Mouse (Mus musculus) adrenal gland, adult (tissue): ENCODE results near the gene Abr.

Experiments used
- DNase-seq, 2 experiments: peaks; one replicate each; pipeline ENCODE4 v3.0.0; 2022 to 2023; ENCODE audit warnings: low spot score in 1 of 2; ENCODE audit not compliant: inconsistent age in 2 of 2

Abr gene

DNA sequence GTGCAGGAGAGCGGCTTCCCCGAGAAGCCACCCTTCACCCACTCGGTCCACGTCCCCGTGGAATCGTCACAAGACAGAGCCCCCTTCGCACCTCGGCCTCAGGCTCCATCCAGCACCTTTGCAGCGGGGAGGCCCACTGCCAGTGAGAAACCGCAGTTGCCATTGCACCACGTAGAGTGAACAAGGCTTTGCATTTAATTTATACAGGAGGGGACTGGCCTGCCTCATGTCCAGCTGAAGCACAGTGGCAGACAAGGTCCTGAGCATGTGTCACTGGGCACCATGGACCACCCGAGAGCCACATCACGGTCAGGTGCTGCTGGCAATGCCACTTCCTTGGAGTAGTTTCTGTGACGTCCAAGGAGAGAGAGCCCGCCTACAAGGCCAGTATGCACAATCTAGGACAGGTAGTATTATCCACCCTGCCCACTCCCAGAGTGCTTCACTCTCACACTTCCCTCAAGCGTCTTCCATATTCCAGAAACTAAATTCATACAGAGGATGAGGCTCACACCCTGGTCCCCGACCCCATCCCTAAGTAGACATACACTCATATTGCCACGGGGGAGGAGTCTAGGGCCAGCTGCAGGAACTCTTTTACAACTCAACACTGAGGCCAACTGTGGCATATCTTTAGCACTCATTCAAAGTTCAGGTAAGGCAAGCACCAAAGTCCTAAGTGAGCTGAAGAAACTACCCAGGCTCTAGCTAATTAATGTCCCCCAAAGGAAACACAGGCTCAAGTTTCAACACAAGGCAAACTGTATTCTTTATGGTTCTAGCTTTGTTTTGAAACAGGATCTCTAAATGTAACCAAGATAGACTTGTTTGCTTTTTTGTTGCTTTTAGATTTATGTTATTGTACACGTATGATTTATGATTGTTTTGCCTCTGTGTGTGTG is 126.7 kb downstream of the Abr start:
- DNase-seq = peak in 1 of 2 experiments; percentile 34

DNA sequence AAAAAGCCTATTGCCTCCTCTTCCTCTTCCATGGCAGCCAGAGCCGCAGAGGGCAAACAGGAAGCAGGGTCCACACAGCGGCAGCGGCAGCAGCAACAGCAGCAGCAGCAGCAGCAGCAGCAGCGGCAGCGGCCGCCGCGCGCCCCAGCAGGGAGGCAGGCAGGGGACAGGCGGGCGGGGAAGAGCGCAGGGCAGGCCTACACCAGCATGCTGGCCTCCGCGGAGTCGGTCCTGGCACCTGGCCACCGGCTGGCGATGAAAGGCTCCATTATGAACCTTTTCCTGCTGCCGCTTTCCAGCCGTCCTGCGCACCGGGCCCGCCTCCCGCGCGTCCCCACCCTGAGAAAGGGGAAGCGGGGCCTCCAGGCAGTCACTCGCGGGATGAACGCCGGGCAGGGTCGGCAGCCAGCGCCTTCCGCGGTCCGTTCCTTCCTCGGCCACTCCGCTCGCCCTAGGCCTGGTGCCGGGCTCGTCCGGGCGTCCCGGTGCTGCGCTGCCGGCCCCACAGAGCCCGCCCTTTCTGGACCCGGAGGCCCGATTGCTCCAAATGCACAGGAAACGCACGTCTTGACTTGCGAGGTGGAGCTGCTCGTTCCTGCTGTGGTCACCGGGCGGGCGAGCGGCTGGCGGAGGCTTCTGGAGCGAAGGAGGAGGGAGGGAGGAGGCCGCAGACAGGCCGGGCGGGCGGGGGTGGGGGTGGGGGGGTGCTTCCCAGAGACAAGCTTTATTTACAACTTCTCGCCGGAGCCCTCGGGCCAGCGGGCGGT is 127.6 kb downstream of the Abr start:
- DNase-seq = peak; percentile 89 to 95

DNA sequence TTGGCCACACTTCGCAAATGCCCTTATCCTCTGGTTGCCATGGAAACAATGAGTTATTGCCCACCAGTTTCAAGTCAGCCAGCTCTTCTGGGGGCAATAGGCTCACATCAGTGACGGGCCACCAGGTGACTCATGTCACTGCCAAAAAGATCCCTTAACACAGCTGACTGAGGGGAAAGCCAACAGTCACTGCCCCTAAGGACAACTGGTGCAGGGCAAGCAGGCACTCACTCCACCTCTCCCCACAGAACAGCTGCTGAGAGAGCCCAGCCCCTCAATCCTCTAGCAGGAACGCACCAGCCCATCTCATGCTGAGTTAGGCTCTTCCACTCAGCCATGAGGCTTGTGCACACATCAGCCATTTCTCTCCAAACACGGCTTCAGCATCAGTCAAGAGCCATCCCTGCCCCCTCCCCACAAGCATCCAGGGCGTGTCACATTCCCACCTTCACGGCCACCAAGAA is 128.3 kb downstream of the Abr start:
- DNase-seq = peak in 1 of 2 experiments; percentile 40

DNA sequence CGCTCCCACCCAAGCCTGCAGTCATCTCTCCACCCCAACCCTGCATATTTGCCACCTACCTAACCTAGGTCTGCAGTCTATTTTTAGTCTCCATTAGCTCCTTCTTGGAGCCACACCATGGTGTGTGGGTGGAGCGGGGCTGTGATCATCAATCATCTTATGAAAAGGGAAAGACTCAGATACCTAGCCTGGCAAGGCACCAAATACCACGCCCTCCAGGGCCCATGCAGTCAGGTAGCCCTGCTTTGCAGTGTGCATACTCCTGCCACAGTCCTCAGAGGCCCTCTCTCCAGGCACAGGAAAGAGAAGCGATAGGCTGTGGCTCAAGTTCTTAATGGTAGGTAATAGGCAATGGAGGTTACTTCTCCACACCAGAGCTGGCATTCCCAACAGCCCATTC is 128.9 kb downstream of the Abr start:
- DNase-seq = no peak

DNA sequence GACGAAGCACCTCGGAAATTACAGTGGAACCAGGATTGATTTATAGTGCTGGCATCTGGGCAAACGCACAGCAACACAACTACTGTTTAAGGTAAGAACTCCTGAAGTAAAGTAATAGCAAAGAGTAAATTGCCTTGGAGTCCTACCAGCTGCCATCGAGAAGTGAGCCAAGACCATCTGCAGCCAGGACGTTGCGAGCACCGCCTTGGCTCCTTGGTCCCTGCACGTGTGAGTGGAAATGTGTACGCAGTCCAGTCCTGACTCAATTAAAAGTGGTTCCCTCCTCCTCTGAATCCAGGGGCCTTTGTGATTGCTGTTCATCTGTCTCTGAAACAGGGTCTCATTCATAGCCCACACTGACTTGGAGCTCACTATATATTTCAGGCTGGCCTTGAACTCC is 130.3 kb downstream of the Abr start:
- no peak for DNase-seq

DNA sequence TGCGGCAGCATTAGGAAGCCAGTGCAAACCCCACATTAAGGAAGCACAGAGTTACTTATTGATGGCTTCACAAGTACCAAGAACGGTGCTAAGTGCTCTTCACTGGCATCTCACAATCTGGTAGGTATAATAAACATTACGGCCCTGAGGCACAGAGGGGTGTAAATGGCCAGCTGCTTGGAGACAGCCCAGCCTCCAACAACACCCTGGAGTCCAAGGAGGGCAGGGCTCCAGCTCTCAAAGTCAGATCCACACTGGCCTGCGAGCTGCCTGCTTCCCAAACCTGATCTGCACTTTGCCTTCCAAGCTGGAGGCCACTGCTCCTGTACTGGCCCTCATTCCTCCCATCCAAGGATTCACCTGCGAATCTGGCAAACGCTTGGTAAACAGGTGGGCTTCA is 132.7 kb downstream of the Abr start:
- DNase-seq = no peak

DNA sequence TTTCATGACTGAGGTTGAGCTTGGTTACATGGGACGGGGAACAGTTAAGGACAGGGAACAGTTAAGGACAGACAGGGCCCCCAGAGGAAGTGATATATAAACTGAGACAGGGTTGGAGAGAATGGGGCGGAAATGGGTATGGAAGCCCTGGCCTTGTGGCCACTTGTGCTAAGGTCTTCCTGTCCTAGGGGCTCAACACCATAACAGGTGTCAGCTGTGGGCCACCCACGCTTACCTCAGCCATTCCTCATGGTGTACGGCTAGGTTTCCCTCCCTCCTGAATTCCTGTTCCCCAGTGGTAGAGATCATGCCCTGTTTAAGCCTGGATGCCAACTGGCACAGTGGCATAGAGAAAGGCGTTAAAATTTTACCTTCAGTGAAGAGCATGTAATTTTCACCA is 135.1 kb downstream of the Abr start:
- DNase-seq = no peak

DNA sequence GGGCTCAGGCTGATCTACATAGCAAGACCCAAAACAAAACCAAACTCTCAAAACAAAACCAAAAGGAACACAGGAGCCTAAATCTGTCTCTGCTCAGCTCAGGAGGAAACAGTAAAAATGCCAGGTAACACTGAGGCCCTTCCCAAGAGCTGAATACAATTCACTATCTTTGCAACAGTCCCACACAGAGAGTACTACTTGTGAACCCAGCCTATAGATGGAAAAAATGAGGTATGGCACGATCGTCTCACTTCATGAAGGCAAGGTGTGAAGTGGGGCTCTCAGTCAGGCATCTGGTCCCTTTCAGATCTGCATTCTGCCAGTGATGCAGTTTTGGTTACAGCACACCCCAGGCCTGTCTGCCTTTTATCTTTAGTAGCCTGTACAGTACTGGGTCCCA is 138.1 kb downstream of the Abr start:
- DNase-seq = no peak

DNA sequence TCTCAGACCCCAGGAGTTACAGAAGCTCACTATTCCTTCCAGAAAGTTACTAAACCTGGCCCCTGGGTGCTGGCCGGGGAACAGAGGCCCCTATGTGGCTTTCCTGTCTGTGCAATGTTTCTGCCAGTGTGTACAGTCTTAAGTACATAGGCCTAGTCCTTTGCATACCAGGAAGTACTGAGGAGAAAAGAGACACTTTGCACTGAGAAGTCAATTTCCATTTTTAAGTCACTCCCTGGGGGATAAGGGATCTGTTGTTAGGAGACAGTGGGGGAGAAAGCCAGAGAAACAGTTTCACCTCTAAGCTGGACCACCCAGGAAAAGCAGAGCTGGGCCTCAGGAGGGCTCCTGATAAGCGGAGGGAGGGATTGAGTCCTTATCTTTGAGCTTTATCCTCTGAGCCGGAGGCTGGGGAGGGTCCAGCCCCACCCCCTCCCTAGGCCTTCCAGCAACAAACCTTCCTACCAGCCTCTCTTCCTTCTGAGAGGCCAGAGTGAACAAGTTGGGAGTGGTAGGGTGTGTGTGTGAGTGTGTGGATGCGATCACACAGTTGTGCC is 138.9 kb downstream of the Abr start:
- no peak for DNase-seq

DNA sequence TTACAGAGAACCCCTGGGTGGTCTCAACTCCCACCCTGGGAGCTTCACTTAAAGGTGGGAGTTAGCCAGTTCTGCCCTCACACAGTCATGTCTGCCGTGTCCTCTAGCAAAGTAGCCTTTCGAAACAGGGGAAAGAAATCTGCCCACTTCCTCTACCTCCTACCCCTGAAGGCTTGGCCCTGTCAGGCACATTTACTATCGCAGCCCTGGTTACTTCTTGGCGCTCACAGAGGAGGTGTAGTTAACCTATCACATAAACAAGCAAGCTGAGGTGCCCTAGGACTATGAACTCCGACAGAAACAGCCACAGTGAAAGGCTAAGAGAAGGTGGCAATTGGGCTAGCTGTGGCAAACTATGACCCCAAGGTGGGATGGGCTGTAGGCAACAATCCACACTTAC is 139.4 kb downstream of the Abr start:
- DNase-seq = no peak

DNA sequence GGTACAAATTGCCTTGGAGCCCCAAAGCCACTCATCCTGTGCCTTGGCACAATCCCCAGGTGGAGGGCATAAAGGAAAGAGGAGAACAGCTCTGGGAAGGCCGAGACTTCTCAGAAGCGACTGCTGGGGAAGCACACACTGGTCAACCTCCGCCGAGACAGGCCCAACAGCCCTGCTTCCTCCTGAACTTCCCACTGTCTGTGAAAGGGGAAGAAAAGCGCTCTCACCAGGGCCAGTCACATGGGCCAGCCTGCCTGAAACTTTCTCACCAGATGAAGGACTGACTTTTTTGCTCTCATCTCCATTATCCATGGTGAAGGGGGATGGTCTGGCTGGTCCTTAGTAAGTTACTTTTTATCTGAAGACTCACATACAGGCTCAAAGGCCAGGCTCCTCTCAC is 139.9 kb downstream of the Abr start:
- no peak for DNase-seq

DNA sequence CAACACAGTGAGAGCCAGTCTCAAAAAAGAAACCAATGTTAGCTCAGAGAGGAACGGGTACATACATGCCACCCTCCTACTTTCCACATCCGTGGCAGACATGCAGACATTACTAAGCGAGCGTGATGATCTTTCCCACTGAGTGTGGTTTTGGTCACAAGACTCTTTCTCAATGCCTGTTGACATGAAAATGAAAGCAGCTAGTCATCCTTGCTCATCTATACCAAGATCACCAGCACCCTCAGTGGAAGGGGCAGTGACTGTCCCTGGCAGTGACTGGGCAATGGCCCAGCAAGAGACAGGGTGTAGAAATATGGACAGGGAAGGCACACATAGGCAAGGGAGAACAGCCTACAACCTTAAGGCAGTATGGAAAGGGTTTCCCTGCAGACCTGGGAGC is 142.4 kb downstream of the Abr start:
- peak; percentile 40 to 71 for DNase-seq

DNA sequence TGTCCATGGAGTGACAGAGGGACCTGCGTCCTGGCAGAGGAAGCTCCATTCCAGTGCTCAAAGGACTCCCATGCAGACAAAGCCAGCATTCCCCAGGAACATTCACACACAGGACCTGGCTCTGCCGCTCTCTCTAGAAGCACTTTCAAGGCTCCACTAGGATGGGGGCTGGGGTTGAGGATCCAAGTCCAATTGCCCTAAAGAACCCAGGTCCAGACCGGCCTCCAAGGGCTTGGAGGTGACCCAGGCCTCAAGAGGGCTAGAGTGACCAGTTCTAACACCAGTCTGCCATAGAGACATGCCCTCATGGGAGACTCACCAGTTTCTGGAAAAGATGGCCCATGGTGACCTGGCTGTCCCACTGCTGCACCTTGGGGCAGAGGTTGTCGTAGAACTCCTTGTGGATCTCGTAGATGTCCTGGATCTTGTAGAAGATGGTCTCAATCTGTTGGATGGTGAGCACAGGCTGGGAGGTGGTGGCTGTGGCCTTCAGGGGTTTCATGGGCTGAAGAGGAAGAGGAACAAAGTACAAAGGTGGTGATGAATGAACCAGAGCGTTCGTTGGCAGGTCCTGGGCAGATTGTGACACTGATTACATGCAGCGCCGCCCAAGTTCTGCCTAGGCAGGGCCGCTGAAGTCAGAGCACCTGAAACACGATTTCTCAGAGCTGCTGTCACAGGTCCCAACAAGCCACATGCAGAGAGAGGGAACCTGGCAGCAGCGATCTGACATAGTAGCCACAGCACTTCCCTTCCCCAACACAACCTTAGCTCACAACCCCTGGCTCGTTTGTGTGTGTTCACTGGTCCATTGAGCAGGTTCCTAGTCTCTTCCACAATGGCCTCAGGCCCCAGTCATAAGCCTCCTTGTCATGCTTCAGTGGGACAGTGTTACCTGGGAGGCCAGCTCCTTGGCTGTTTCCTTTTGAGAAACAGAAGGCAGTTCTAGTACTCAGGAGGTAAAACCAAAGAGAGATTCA is 143.1 kb downstream of the Abr start:
- no peak for DNase-seq

DNA sequence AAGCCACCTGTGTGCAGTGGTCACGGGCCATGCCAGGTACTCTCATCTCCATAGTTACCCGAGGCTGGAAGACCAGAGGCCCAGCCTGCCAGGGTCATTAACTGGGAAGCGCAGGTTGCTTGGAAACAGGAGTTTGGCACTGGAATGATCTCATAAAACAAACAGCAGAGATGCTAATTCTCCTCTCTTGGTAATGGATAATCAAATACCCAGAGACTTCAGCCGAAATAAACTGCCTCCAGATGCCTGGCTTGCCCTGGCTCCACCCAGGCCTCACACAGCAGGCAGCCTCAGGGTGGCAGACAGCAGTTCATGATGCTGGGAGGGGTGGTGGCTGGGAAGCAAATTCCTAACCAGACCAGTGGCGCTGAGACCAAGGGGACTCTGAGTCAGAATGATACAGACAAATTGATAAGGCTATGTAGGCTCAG is 145.0 kb downstream of the Abr start:
- peak; percentile 43 to 54 for DNase-seq

DNA sequence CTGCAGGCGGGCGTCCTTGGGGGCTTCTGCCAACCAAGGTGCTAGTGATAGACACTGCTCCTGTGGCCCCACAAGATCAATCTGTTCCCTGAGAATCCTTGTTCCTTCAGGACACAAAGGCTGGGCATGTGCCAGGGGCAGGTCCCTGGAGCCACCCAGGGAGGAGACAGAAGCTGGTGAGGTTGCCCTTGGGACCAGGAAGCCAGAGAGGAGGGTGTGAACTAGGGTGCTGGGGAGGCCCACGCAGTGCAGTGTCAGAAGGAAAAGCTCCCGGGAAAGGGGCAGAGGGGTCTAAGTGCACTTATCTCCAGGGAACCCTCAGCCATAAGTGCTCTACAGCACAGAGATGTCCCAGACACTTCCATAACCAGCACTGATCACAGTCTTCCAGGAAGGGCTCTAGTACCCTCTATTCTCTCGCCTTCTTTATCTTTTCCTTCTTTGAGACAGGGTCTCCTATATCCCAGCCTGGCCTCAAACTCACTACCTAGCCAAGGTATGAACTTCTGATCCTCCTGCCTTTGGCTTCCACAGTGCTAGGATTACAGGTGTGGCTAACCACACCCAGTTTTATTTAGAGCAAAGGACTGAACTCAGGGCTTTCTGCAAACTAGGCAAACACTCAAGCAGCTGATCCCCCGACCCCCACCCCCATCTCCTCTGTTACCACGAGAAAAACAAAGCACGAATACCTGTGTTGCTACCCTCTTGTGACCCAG is 145.6 kb downstream of the Abr start:
- DNase-seq = peak; percentile 35 to 43

DNA sequence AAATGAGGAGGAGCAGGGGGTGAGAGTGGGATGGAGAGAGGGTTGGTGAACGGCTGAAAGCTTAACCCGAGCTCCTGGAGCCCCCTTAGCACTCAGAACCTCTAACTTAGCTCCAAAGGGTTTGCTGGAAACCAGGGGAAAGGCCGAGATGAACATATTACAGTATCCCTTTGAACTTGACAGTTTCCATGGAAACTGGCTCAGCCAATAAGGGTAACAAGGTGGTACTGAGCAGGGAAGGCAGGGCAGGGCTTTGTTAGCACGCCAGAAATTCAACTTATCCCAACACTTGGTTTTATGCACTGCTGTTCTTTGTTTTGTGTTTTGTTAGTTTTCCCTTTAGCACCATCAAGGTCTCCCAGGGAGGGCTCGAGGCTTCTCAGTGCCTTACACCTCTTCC is 149.5 kb downstream of the Abr start:
- DNase-seq = no peak

DNA sequence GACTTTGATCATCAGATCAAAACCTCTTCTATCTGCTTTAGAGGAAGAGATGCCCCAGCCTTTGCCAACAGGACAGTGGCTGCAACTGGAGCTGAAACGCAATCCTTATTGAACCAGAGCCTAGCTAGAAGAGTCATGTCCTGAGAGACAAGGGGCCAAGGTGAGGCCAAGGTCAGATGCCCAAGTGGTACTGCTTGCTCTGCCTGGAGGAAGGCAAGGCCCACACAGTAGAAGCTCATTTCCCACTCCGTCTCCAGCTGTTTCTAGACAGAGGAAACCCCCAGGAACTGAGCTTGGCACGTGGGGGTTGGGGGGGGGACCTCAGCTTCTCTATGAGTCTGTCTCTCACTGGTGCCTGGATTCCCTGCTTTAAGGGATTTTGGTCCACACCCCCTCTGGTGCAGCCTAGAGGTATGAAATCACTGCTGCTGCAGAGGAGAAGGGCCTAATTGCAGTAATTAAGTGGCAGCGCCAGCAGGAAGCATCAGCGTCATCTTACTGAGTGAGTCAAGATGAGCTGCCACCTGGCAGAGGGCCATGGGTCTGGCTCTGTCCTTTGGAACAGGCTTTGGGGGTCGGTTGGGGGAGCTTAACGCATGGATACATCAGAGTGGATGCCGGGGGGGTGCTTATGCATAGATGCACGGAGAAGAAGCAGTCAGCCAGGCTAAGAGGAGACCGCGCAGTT is 152.7 kb downstream of the Abr start:
- DNase-seq = peak; percentile 63 to 82

DNA sequence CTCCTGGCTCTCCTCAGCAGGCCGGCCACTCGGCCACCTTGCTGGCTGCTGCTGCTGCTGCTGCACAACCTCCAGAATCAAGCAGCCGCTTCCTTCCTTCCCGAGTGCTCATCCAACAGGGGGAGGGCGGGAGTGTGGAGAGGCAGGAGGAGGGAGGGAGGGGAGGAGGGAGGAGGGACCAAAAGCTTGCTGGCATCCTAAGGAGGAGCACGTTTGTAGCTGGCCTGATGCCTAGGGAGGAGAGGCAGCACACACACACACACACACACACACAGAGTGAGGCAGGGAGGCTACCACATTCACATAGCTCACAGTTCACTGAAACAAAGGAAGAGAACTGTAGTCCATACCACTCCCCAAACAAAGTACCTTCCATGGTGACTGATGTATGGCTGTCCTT is 153.8 kb downstream of the Abr start:
- peak in 1 of 2 experiments; percentile 55 for DNase-seq

DNA sequence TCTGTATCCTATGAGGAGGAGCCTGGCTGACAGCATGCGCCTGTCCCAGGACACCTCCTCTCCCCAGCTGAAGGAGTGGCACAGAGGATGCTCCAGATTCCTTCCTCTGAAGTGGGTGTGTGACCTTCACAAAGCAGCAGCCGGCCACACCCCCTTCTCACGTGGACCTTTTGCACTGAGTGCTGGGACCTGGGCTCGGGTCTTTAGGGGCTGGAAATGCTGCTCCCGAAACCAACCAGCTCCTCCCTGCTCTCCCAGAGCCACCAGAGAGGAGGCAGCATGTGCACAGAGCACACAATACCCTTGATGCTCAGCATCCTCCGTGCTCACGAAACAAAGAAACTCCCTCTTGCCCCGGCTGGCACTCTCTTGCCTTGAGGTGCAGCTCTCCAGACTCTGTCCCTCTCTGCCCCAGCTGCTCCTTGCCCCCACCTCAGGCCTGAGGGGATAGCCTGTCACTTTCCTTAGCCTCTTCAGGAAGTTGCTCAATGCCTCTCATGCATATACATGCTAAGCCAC is 154.6 kb downstream of the Abr start:
- DNase-seq = no peak
